Mouse (Mus musculus): ENCODE results near the gene Lhfpl2.

- TF ChIP-seq CTCF (IDR thresholded peaks at IDR 0.05; ENCODE audit: insufficient read depth, low read depth, low read length), result no peak
- TF ChIP-seq POLR2A (IDR thresholded peaks at IDR 0.05; ENCODE audit: insufficient read depth, low read depth, low read length), result no peak
Measured at GRCm38 (mm10) chr13:94057036-94057562, 497 bp upstream of the Lhfpl2 start.
